Mouse (Mus musculus): ENCODE results near the gene Jmjd1c.

- TF ChIP-seq CTCF (IDR thresholded peaks at IDR 0.05; ENCODE audit: control insufficient read depth, insufficient read depth, insufficient replicate concordance, low read depth, low read length) (no peak), POLR2A (IDR thresholded peaks at IDR 0.05; ENCODE audit: control insufficient read depth, low read depth, low read length) (no peak)
Measured at GRCm38 (mm10) chr10:67097437-67098150, 1.7 kb downstream of the Jmjd1c start.
